25 mouse cellular contexts compared by ENCODE assay signal in the genomic region with DNA sequence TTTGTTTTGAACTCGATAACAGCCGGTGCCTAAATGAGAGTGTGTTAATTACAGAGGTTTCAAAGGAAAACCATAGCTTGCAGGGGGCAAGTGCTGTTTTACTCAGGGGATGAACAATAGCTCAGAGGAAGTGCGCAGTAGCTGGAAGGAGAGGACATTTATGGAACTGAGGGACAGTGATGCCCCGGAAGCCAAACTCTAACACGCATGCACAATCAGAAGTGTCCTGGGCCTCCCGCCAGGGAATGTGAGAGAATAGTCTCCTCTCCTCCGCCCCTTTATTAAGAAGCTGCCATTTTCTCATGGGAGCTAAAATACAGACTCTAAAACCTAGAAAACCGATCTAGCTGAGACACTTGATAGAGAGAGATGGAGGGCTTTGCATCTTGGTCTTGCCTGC.
DNase-seq lines count a peak whose midpoint lies in the region; ATAC-seq and TF ChIP-seq lines count a peak whose summit lies in the region.
"Had no signal": no experiment of that assay in that cellular context is flagged by ENCODE, and none has a peak within 500 bp of the region (broad histone marks: within the 10 kb centered on the region; RNA-seq: fewer than 3 reads in every experiment).

No protein-coding gene starts in this region.

- peak; percentile 17 for DNase-seq in gastrocnemius, postnatal 10 days
- DNase-seq in gastrocnemius, postnatal 4 days (ENCODE audit: low spot score in 2 of 2) = no peak
- DNase-seq in kidney, adult 8-10 months = no peak
- peak; percentile 52 for DNase-seq in Muller cell, postnatal 12 days (ENCODE audit: inconsistent ontology term)
- peak; percentile 35 for DNase-seq in brain, embryonic 14.5 days (ENCODE audit: low read depth)
- no peak for DNase-seq in urinary bladder, postnatal 36 days (ENCODE audit: low spot score in 2 of 2)
- DNase-seq: adrenal gland, adult 2 months; B cell, adult 2 months; cerebellum, adult 18-20 months; cerebellum, postnatal 36 days; heart, postnatal 36 days; layer of hippocampus, adult 9-11 months; lung, postnatal 4 days had no signal

- no peaks in the 10 kb centered on the region for H3K36me3 ChIP-seq in kidney, embryonic 15.5 days
- H3K36me3 ChIP-seq: embryonic facial prominence, embryonic 15.5 days; G1E; heart, embryonic 13.5 days; limb, embryonic 15.5 days; lung, embryonic 15.5 days; midbrain, embryonic 15.5 days; neural tube, embryonic 12.5 days had no signal

- peak overlapping the region; percentile 75 for H3K27ac ChIP-seq in kidney, embryonic 15.5 days
- H3K27ac ChIP-seq: embryonic facial prominence, embryonic 15.5 days; heart, embryonic 13.5 days; hindbrain, embryonic 14.5 days; limb, embryonic 15.5 days; liver, embryonic 14.5 days; lung, embryonic 15.5 days; midbrain, embryonic 15.5 days; neural tube, embryonic 12.5 days had no signal

- H3K9me3 ChIP-seq in kidney, embryonic 15.5 days (replicated peaks) = 0 out of 2 replicates have a peak, but pooled peaks cover 2% of the 10 kb centered on the region
- H3K9me3 ChIP-seq: embryonic facial prominence, embryonic 15.5 days; heart, embryonic 13.5 days; limb, embryonic 15.5 days; lung, embryonic 15.5 days; midbrain, embryonic 15.5 days; neural tube, embryonic 12.5 days had no signal

- H3K4me3 ChIP-seq in kidney, embryonic 15.5 days (replicated peaks) = no peak overlapping the region
- H3K4me3 ChIP-seq: embryonic facial prominence, embryonic 15.5 days; heart, embryonic 13.5 days; limb, embryonic 15.5 days; lung, embryonic 15.5 days; midbrain, embryonic 15.5 days; neural tube, embryonic 12.5 days had no signal

- peak overlapping the region; percentile 19; the same call in 1 of the 2 replicates for H3K4me2 ChIP-seq in kidney, embryonic 15.5 days
- H3K4me2 ChIP-seq: embryonic facial prominence, embryonic 15.5 days; heart, embryonic 13.5 days; hindbrain, embryonic 14.5 days; limb, embryonic 15.5 days; lung, embryonic 15.5 days; midbrain, embryonic 15.5 days; neural tube, embryonic 12.5 days had no signal

- H3K4me1 ChIP-seq in kidney, embryonic 15.5 days = peaks cover 15% of the 10 kb centered on the region
- H3K4me1 ChIP-seq: embryonic facial prominence, embryonic 15.5 days; heart, embryonic 13.5 days; limb, embryonic 15.5 days; lung, embryonic 15.5 days; midbrain, embryonic 15.5 days; neural tube, embryonic 12.5 days had no signal

- H3K27me3 ChIP-seq in kidney, embryonic 15.5 days = no peaks in the 10 kb centered on the region
- H3K27me3 ChIP-seq: CH12.LX; heart, embryonic 13.5 days; limb, embryonic 15.5 days; lung, embryonic 15.5 days; midbrain, embryonic 15.5 days; neural tube, embryonic 12.5 days had no signal

- peak; percentile 53 for ATAC-seq in kidney, embryonic 15.5 days (replicated peaks; ENCODE audit: low FRiP score)
- ATAC-seq: inflammation-experienced regulatory T-cells, adult 6 months; midbrain, embryonic 15.5 days had no signal

- no peak for TF ChIP-seq CTCF in brain, embryonic 14.5 days (IDR thresholded peaks at IDR 0.05; ENCODE audit: borderline replicate concordance, extremely low read depth, insufficient read depth, insufficient read length)

- no peak for TF ChIP-seq POLR2A in brain, embryonic 14.5 days (IDR thresholded peaks at IDR 0.05; ENCODE audit: borderline replicate concordance, extremely low read depth, insufficient read depth, insufficient read length, poor library complexity, severe bottlenecking)

- WGBS in kidney, embryonic 15.5 days = 20% methylated on average over 8 of the region's 8 CpGs

- H3K9ac ChIP-seq in kidney, embryonic 15.5 days = no peak overlapping the region
- H3K9ac ChIP-seq: embryonic facial prominence, embryonic 15.5 days; heart, embryonic 13.5 days; hindbrain, embryonic 14.5 days; limb, embryonic 15.5 days; liver, embryonic 14.5 days; lung, embryonic 15.5 days; midbrain, embryonic 15.5 days; neural tube, embryonic 12.5 days had no signal

Comparison
In these comparisons a context has a peak if more than half of its experiments do, and no peak if none do; other contexts are left out.
1. DNase-seq: peak in gastrocnemius, postnatal 10 days (single experiment), Muller cell, postnatal 12 days (single experiment) and brain, embryonic 14.5 days (single experiment); none in gastrocnemius, postnatal 4 days (0 of 2), kidney, adult 8-10 months (0 of 2) and urinary bladder, postnatal 36 days (0 of 2).